Mouse (Mus musculus) Patski (cell line): Measurements from ENCODE around the gene Krt8. TPM values are rescaled to one million over a fixed set of nuclear protein-coding genes. Genes with fewer than 3 reads are reported as not detected.

ENCODE experiments used
- ATAC-seq: fragments of 100-300 bp; one replicate; pipeline ENCODE4 v1.8.0; 2021
- CTCF ChIA-PET: fragments of 350-600 bp; sonication (Branson Sonifier 250); formaldehyde crosslinking; loops from one replicate; lab custom pipeline; 2022; ENCODE audit warnings: inconsistent platforms; lab: Charles Lee
- POLR2A ChIA-PET: fragments of 350-600 bp; sonication (Branson Sonifier 250); formaldehyde crosslinking; loops from one replicate; lab custom pipeline; 2022; ENCODE audit warnings: antibody characterized with exemption, inconsistent platforms; lab: Charles Lee
- DNase-seq: peaks from one replicate; pipeline ENCODE4 v3.0.0-alpha.2; 2011; ENCODE audit warnings: low read depth, low spot score
- H3K27me3 ChIP-seq: fragments of 371-371 bp; one replicate; pipeline ENCODE4 v1.5.1; 2021
- CTCF ChIP-seq: fragments of 100-300 bp; IDR thresholded peaks from one replicate; pipeline ENCODE4 v1.5.1; 2021
- in situ Hi-C: fragments of 300-500 bp; cut with MboI; formaldehyde crosslinking; loops from 3 replicates; pipeline ENCODE4 v1.11.1; 2018; ENCODE audit warnings: low pct_unique_long_range_greater_than_20kb, mixed read lengths
- polyA plus RNA-seq: library from polyadenylated mRNA; unstranded; gene quantifications from one replicate; pipeline ENCODE4 v1.2.3, GENCODE M21; 2021

Krt8 gene
- polyA plus RNA-seq = 73.5 TPM

- no peaks in the 10 kb centered on the region for H3K27me3 ChIP-seq
- ChIA-PET CTCF (interaction anchor here (1.0 to 4.1 kb wide), 9 partner anchors 13 to 142 kb away, joined by 3 to 26 read pairs (median 4); no protein-coding TSS in a partner anchor), POLR2A (interaction anchor here (0.6 kb wide), 1 partner anchor 46 kb away, joined by 3 read pairs; no protein-coding TSS in a partner anchor)
- DNase-seq (no peak), ATAC-seq (no peak)
- TF ChIP-seq CTCF = no peak
- in situ Hi-C loops = no loop called here
These were observed at the start of gene Krt8 for GRCm38 (mm10) chr15:102004189-102004588. Gene Krt8 (minus strand): TSS chr15:102004482.

GRCm38 (mm10) chr15:102051920-102052683 lies 47.8 kb upstream of the Krt8 start:
- CTCF ChIA-PET = interaction anchor here (0.9 to 1.8 kb wide), 4 partner anchors 10 to 68 kb away, joined by 3 to 8 read pairs (median 4); no protein-coding TSS in a partner anchor
- no peak for DNase-seq

DNA sequence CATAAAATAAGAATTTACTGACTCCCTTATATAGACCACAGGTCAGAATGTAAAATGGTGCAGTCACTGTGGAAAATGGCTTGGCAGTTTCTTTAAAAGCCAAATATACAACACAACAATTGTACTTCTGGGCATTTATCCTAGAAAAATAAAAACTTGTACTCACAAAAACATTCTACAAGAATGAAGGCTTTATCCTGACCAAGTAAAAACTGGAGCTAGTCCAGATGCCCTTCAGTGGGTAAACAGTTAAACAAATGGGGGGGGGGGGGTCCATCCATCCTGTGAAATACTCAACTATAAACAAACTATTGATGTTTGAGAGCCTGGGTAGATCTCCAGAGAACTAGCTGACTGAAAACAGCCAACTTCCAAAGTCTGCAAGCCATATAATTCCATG lies 45.6 kb upstream of the Krt8 start:
- ATAC-seq = no peak
- DNase-seq = no peak
- no peaks in the 10 kb centered on the region for H3K27me3 ChIP-seq
- no peak for TF ChIP-seq CTCF
- ChIA-PET CTCF (interaction anchor here (0.6 to 1.3 kb wide), 4 partner anchors 15 to 58 kb away, joined by 3 to 4 read pairs (median 3); partner anchors contain the start of gene Krt8), POLR2A (interaction anchor here (0.6 kb wide), 1 partner anchor 45 kb away, joined by 3 read pairs; the partner anchor contains the start of gene Krt8)
- in situ Hi-C loops = no loop called here

More at GRCm38 (mm10) chr15:102051920-102052683, 47.8 kb upstream of the Krt8 start:
- no peak for ATAC-seq
- H3K27me3 ChIP-seq = no peaks in the 10 kb centered on the region
- POLR2A ChIA-PET = interaction anchor here (1.0 kb wide), 1 partner anchor 38 kb away, joined by 5 read pairs; no protein-coding TSS in a partner anchor
- TF ChIP-seq CTCF = no peak
- in situ Hi-C loops = no loop called here

GRCm38 (mm10) chr15:102048006-102048405 lies 43.7 kb upstream of the Krt8 start:
- ChIA-PET POLR2A (no interaction called here), CTCF (interaction anchor here (0.9 to 1.6 kb wide), 4 partner anchors 14 to 64 kb away, joined by 3 to 8 read pairs (median 4); no protein-coding TSS in a partner anchor)
- H3K27me3 ChIP-seq = no peaks in the 10 kb centered on the region
- no peak for TF ChIP-seq CTCF
- DNase-seq (no peak), ATAC-seq (no peak)
- in situ Hi-C loops = no loop called here

- no peak for TF ChIP-seq CTCF
- ChIA-PET POLR2A (interaction anchor here (0.7 kb wide), 1 partner anchor 751 kb away, joined by 3 read pairs; no protein-coding TSS in a partner anchor), CTCF (interaction anchor here (1.4 kb wide), 1 partner anchor 20 kb away, joined by 4 read pairs; no protein-coding TSS in a partner anchor)
- DNase-seq = peak; percentile 85
- peak; percentile 95 for ATAC-seq
- in situ Hi-C loops = no loop called here
- H3K27me3 ChIP-seq = no peaks in the 10 kb centered on the region
These were observed 41.4 kb upstream of the Krt8 start for GRCm38 (mm10) chr15:102045691-102046090.

- ATAC-seq = no peak
- ChIA-PET POLR2A (interaction anchor here (0.7 kb wide), 1 partner anchor 751 kb away, joined by 3 read pairs; no protein-coding TSS in a partner anchor), CTCF (interaction anchor here (0.8 to 1.0 kb wide), 2 partner anchors 20 to 21 kb away, joined by 3 read pairs; no protein-coding TSS in a partner anchor)
- in situ Hi-C loops = no loop called here
- DNase-seq = no peak
- H3K27me3 ChIP-seq = no peaks in the 10 kb centered on the region
- no peak for TF ChIP-seq CTCF
These were observed 40.5 kb upstream of the Krt8 start for GRCm38 (mm10) chr15:102044745-102045144.

DNA sequence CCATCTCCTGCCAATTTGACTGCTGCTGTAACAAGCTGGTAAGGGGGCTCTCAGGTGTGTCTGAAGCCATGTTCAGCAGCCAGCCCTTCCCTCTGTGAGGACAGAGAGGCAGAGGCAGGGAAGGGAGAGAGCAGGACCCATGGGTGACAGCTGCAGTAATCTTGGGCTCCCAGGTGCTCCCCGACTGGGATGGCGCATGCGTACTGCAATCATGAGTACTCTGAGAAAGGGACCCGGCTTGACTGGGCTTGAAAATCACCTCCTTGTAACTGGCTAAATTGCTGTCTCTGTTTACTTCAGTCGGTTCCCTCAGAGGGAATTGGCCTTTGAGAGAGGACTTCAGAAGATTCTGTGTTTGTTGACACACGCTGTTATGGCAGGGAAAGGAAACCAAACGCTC lies 37.7 kb upstream of the Krt8 start:
- TF ChIP-seq CTCF = no peak

GRCm38 (mm10) chr15:102040277-102040676 lies 36.0 kb upstream of the Krt8 start:
- ChIA-PET POLR2A (no interaction called here), CTCF (no interaction called here)
- no peaks in the 10 kb centered on the region for H3K27me3 ChIP-seq
- ATAC-seq (no peak), DNase-seq (no peak)
- no peak for TF ChIP-seq CTCF
- in situ Hi-C loops = no loop called here

More for the DNA sequence above, 37.7 kb upstream of the Krt8 start:
- in situ Hi-C loops = no loop called here
- no peaks in the 10 kb centered on the region for H3K27me3 ChIP-seq
- ChIA-PET POLR2A (no interaction called here), CTCF (interaction anchor here (0.8 kb wide), 1 partner anchor 10 kb away, joined by 3 read pairs; no protein-coding TSS in a partner anchor)
- ATAC-seq (no peak), DNase-seq (no peak)

DNA sequence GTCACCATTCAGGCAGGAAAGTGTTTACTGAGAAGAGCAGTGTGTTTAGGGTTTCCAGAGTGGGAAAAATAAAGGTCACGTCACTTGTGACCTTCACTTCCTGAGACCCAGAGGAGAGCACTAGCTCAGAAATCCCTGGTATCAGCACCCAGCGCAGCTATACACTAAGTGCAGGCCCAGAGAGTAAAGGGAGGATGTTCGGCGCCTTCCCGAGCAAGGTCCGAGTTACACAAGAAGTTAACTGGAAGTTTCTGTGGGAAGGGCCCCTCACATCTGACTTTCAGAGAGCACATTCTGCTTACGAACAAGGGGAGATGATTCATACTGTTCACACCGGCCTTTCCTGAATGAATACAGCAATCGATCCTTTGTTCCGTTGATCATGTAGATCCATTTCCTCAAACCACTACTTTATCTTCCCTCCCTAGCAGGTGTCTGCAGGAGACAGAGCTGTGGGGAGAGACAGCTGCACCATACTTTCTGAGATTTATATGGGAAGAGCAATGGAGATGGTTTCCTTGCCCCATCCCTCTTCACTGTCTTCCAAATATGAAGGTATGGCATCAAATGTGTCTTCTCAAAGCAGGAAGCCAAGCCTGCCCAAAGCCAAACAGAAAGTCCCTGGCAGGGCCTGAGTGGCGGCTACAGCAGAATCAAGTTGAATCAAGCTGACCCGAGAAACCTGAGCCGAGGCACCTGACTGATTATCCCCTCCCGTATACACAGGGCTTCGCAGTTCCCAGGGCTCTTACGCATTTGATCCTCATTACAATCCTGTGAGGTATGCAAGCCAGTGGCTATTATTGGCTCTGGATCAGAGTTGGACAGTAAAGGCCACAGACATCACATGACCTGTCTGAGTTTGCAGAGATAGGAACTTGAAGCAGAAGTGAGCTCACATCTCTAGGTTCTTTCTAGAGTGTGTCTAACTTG lies 30.1 kb upstream of the Krt8 start:
- ChIA-PET CTCF (interaction anchor here (1.0 to 2.1 kb wide), 3 partner anchors 21 to 50 kb away, joined by 3 to 5 read pairs (median 4); no protein-coding TSS in a partner anchor), POLR2A (no interaction called here)
- in situ Hi-C loops = no loop called here
- no peak for TF ChIP-seq CTCF
- ATAC-seq = no peak
- no peak for DNase-seq
- no peaks in the 10 kb centered on the region for H3K27me3 ChIP-seq

DNA sequence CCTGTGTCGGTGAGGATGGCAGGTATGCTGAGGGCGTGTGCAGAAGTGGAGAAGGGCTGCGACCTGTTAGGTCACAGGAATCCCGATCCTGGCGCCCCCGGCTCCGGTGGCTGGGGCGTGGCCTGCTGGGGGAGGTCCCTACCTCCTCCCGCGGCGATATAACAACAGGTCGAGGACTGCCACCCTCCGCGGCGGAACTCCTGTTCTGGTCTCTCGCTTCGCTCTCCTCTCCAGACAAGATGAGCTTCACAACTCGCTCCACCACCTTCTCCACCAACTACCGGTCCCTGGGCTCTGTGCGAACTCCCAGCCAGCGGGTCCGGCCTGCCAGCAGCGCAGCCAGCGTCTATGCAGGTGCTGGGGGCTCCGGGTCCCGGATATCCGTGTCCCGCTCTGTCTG lies 23.8 kb upstream of the Krt8 start, which contains the start of gene Krt18:
TSS of gene Krt18 (plus strand) at position 141 of the 400 bp plus-strand sequence.
- POLR2A ChIA-PET = no interaction called here
- DNase-seq (no peak), ATAC-seq (no peak)
- CTCF ChIA-PET = no interaction called here
- in situ Hi-C loops = no loop called here
- H3K27me3 ChIP-seq = no peaks in the 10 kb centered on the region
- TF ChIP-seq CTCF = no peak
